8 mouse cellular contexts compared by ENCODE assay signal in the genomic region with DNA sequence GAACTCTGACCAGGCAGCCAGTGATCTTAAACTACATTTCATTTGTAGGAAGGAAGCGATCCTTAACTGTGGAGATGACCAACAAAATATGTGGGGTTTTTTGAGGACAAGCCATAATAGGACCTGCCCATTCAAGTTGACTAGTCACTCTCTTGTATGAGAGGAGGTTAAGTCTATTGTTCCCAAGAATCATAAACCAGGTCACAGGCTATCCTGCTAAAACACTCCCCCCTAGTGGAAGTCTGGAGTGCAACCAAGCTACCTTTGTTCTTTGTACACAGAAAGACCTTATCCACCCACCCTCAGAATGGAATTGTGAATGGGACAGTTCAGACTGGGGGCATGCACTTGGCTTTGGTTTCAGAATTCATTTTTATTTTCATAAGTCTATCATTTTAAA. TPM values are rescaled to one million over a fixed set of nuclear protein-coding genes. Genes with fewer than 3 reads are reported as not detected.
DNase-seq lines count a peak whose midpoint lies in the region; ATAC-seq lines count a peak whose summit lies in the region.

No protein-coding gene starts in this region.

- peak; percentile 42; the same call in 1 of the 2 replicates for ATAC-seq in forebrain, embryonic 11.5 days (replicated peaks; ENCODE audit: low FRiP score)
- no peak for ATAC-seq in forebrain, embryonic 15.5 days (replicated peaks)
- ATAC-seq in neural tube, embryonic 11.5 days (ENCODE audit: insufficient read depth, low FRiP score, low TSS enrichment) = peak; percentile 58; the same call in 1 of the 2 replicates

- DNase-seq in forebrain, embryonic 11.5 days (ENCODE audit: low spot score) = no peak
- DNase-seq in neural tube, embryonic 11.5 days (ENCODE audit: low spot score) = no peak
- DNase-seq in neural tube, embryonic 10.5 days (ENCODE audit: extremely low spot score, low spot score) = no peak
- peak; percentile 65 to 72 for DNase-seq in kidney, adult 8-10 months
- peak; percentile 69 for DNase-seq in thymus, postnatal 14 days
- DNase-seq in right cerebral cortex, adult 18-20 months = no peak
- DNase-seq in ovary, postnatal 14 days (ENCODE audit: low spot score) = no peak

- H3K4me1 ChIP-seq in forebrain, embryonic 11.5 days (replicated peaks; ENCODE audit: control insufficient read depth, insufficient read depth, low read length) = no peaks in the 10 kb centered on the region
- H3K4me1 ChIP-seq in forebrain, embryonic 15.5 days = no peaks in the 10 kb centered on the region
- no peaks in the 10 kb centered on the region for H3K4me1 ChIP-seq in neural tube, embryonic 11.5 days (ENCODE audit: control insufficient read depth, insufficient read depth, low read length)

- H3K27ac ChIP-seq in forebrain, embryonic 11.5 days (ENCODE audit: low read depth, low read length) = no peak overlapping the region
- no peak overlapping the region for H3K27ac ChIP-seq in forebrain, embryonic 15.5 days (replicated peaks)
- no peak overlapping the region for H3K27ac ChIP-seq in neural tube, embryonic 11.5 days (ENCODE audit: low read depth, low read length)

- no peaks in the 10 kb centered on the region for H3K9me3 ChIP-seq in forebrain, embryonic 11.5 days (ENCODE audit: control insufficient read depth, low read length)
- H3K9me3 ChIP-seq in forebrain, embryonic 15.5 days = no peaks in the 10 kb centered on the region
- H3K9me3 ChIP-seq in neural tube, embryonic 11.5 days (ENCODE audit: control insufficient read depth, low read length) = no peaks in the 10 kb centered on the region

- no peaks in the 10 kb centered on the region for H3K36me3 ChIP-seq in forebrain, embryonic 11.5 days (ENCODE audit: control insufficient read depth, insufficient read depth, low read length)
- H3K36me3 ChIP-seq in forebrain, embryonic 15.5 days = no peaks in the 10 kb centered on the region
- 0 out of 2 replicates have a peak, but pooled peaks cover 5% of the 10 kb centered on the region for H3K36me3 ChIP-seq in neural tube, embryonic 11.5 days (ENCODE audit: control insufficient read depth, insufficient read depth, low read length)

- H3K4me2 ChIP-seq in forebrain, embryonic 11.5 days (ENCODE audit: low read depth, low read length, severe bottlenecking) = no peak overlapping the region
- H3K4me2 ChIP-seq in forebrain, embryonic 15.5 days (replicated peaks) = no peak overlapping the region
- no peak overlapping the region for H3K4me2 ChIP-seq in neural tube, embryonic 11.5 days (ENCODE audit: low read depth)

- no peak overlapping the region for H3K9ac ChIP-seq in forebrain, embryonic 11.5 days (ENCODE audit: low read length)
- no peak overlapping the region for H3K9ac ChIP-seq in forebrain, embryonic 15.5 days (replicated peaks)
- no peak overlapping the region for H3K9ac ChIP-seq in neural tube, embryonic 11.5 days (ENCODE audit: low read length)

- no peaks in the 10 kb centered on the region for H3K27me3 ChIP-seq in forebrain, embryonic 11.5 days (ENCODE audit: control insufficient read depth, insufficient read depth, low read length)
- no peaks in the 10 kb centered on the region for H3K27me3 ChIP-seq in forebrain, embryonic 15.5 days
- no peaks in the 10 kb centered on the region for H3K27me3 ChIP-seq in neural tube, embryonic 11.5 days (ENCODE audit: control insufficient read depth, insufficient read depth, low read length)

- no peak overlapping the region for H3K4me3 ChIP-seq in forebrain, embryonic 11.5 days (ENCODE audit: low read depth, low read length)
- no peak overlapping the region for H3K4me3 ChIP-seq in forebrain, embryonic 15.5 days
- H3K4me3 ChIP-seq in neural tube, embryonic 11.5 days (ENCODE audit: low read depth, low read length) = no peak overlapping the region

- 75% methylated on average over 1 of the region's 1 CpGs for WGBS in forebrain, embryonic 11.5 days
- 68% methylated on average over 1 of the region's 1 CpGs for WGBS in forebrain, embryonic 15.5 days
- WGBS in neural tube, embryonic 11.5 days = 74% methylated on average over 1 of the region's 1 CpGs

RNA-seq across cellular contexts. Expression of a gene that starts 49.7 kb away (rescaled TPM):
- polyA plus RNA-seq in forebrain, embryonic 11.5 days (2014; fragmentation: Nextera tagmentation; extraction: Ambion mirVana) = 112 and 118 TPM in 2 replicates
- 62.9 and 72.0 TPM in 2 replicates for polyA plus RNA-seq in forebrain, embryonic 15.5 days (2015; fragmentation: Nextera tagmentation; extraction: Ambion mirVana)
- polyA plus RNA-seq in neural tube, embryonic 11.5 days (2014; fragmentation: Nextera tagmentation; extraction: Ambion mirVana) = 104 and 116 TPM in 2 replicates

Comparison
In these comparisons a context has a peak if more than half of its experiments do, and no peak if none do; other contexts are left out.
1. DNase-seq: peak in kidney, adult 8-10 months (2 of 2) and thymus, postnatal 14 days (single experiment); none in forebrain, embryonic 11.5 days (single experiment), neural tube, embryonic 11.5 days (single experiment), neural tube, embryonic 10.5 days (single experiment), right cerebral cortex, adult 18-20 months (single experiment) and ovary, postnatal 14 days (single experiment).